Comparison of ENCODE assay signal across 16 mouse cellular contexts in the genomic region with DNA sequence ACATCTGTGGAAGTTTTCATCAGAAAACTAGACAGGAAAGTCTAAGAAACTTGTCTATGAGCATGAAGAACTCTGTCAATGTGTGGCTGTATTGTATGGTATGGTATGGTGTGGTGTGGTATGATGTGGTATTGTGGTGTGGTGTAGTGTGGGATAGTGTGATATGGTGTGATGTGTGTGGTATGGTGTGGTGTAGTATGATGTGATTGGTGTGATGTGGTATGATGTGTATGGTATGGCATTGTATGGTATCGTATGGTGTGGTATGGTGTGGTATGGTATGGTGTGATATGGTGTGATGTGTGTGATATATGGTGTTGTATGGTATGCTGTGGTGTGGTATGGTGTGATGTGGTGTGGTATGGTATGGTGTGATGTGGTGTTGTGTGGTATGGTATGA. TPM values are rescaled to one million over a fixed set of nuclear protein-coding genes. Genes with fewer than 3 reads are reported as not detected.
DNase-seq lines count a peak whose midpoint lies in the region; ATAC-seq and TF ChIP-seq lines count a peak whose summit lies in the region.
"Had no signal": no experiment of that assay in that cellular context is flagged by ENCODE, and none has a peak within 500 bp of the region (broad histone marks: within the 10 kb centered on the region; RNA-seq: fewer than 3 reads in every experiment).

No protein-coding gene starts in this region.

- no peaks in the 10 kb centered on the region for H3K36me3 ChIP-seq in forebrain, embryonic 15.5 days
- no peaks in the 10 kb centered on the region for H3K36me3 ChIP-seq in forebrain, embryonic 14.5 days (ENCODE audit: control insufficient read depth, insufficient read depth, low read length)
- H3K36me3 ChIP-seq in intestine, embryonic 15.5 days = no peaks in the 10 kb centered on the region
- no peaks in the 10 kb centered on the region for H3K36me3 ChIP-seq in intestine, postnatal 0 days (ENCODE audit: control insufficient read depth, insufficient read depth)
- H3K36me3 ChIP-seq in midbrain, embryonic 13.5 days = no peaks in the 10 kb centered on the region
- no peaks in the 10 kb centered on the region for H3K36me3 ChIP-seq in midbrain, embryonic 14.5 days (ENCODE audit: control insufficient read depth, insufficient read depth, low read length)
- H3K36me3 ChIP-seq: forebrain, embryonic 10.5 days; liver, embryonic 13.5 days had no signal

- H3K4me1 ChIP-seq in forebrain, embryonic 15.5 days = peaks cover 30% of the 10 kb centered on the region
- H3K4me1 ChIP-seq in forebrain, embryonic 14.5 days (ENCODE audit: control insufficient read depth, insufficient read depth, low read length) = peaks cover 18% of the 10 kb centered on the region
- no peaks in the 10 kb centered on the region; the same call in 1 of the 2 replicates for H3K4me1 ChIP-seq in intestine, embryonic 15.5 days (replicated peaks)
- no peaks in the 10 kb centered on the region for H3K4me1 ChIP-seq in intestine, postnatal 0 days (replicated peaks; ENCODE audit: control insufficient read depth, insufficient read depth, low read length)
- peaks cover 26% of the 10 kb centered on the region for H3K4me1 ChIP-seq in midbrain, embryonic 13.5 days (replicated peaks)
- peaks cover 6% of the 10 kb centered on the region; the same call in 1 of the 2 replicates for H3K4me1 ChIP-seq in midbrain, embryonic 14.5 days (ENCODE audit: control insufficient read depth, insufficient read depth, low read length)
- H3K4me1 ChIP-seq: liver, embryonic 13.5 days had no signal

- TF ChIP-seq CTCF in intestine, postnatal 0 days (IDR thresholded peaks at IDR 0.05; ENCODE audit: low read depth) = no peak

- no peak overlapping the region for H3K4me3 ChIP-seq in forebrain, embryonic 15.5 days
- H3K4me3 ChIP-seq in forebrain, embryonic 14.5 days (ENCODE audit: low read depth, low read length) = no peak overlapping the region
- H3K4me3 ChIP-seq in intestine, embryonic 15.5 days (replicated peaks) = no peak overlapping the region
- no peak overlapping the region for H3K4me3 ChIP-seq in intestine, postnatal 0 days (ENCODE audit: low read depth, low read length)
- H3K4me3 ChIP-seq in midbrain, embryonic 13.5 days (replicated peaks) = no peak overlapping the region
- H3K4me3 ChIP-seq in midbrain, embryonic 14.5 days (replicated peaks; ENCODE audit: low read depth, low read length) = no peak overlapping the region
- H3K4me3 ChIP-seq: forebrain, embryonic 10.5 days; liver, embryonic 13.5 days had no signal

- H3K4me2 ChIP-seq in forebrain, embryonic 15.5 days (replicated peaks) = no peak overlapping the region
- H3K4me2 ChIP-seq in forebrain, embryonic 14.5 days (ENCODE audit: low read length) = no peak overlapping the region
- no peak overlapping the region for H3K4me2 ChIP-seq in intestine, embryonic 15.5 days (replicated peaks)
- no peak overlapping the region for H3K4me2 ChIP-seq in intestine, postnatal 0 days (replicated peaks; ENCODE audit: low read depth)
- H3K4me2 ChIP-seq in midbrain, embryonic 13.5 days (replicated peaks) = no peak overlapping the region
- H3K4me2 ChIP-seq in midbrain, embryonic 14.5 days (ENCODE audit: low read length) = no peak overlapping the region
- H3K4me2 ChIP-seq: liver, embryonic 13.5 days had no signal

- no peaks in the 10 kb centered on the region for H3K27me3 ChIP-seq in forebrain, embryonic 15.5 days
- H3K27me3 ChIP-seq in forebrain, embryonic 14.5 days (replicated peaks; ENCODE audit: control insufficient read depth, insufficient read depth, low read length) = no peaks in the 10 kb centered on the region
- no peaks in the 10 kb centered on the region for H3K27me3 ChIP-seq in intestine, embryonic 15.5 days (replicated peaks)
- no peaks in the 10 kb centered on the region for H3K27me3 ChIP-seq in intestine, postnatal 0 days (replicated peaks; ENCODE audit: control insufficient read depth, insufficient read depth, low read length)
- no peaks in the 10 kb centered on the region for H3K27me3 ChIP-seq in midbrain, embryonic 13.5 days
- no peaks in the 10 kb centered on the region for H3K27me3 ChIP-seq in midbrain, embryonic 14.5 days (ENCODE audit: control insufficient read depth, insufficient read depth, low read length)
- H3K27me3 ChIP-seq: liver, embryonic 13.5 days had no signal

- H3K9ac ChIP-seq in forebrain, embryonic 15.5 days (replicated peaks) = no peak overlapping the region
- no peak overlapping the region for H3K9ac ChIP-seq in forebrain, embryonic 14.5 days (ENCODE audit: low read length)
- no peak overlapping the region for H3K9ac ChIP-seq in intestine, embryonic 15.5 days
- no peak overlapping the region for H3K9ac ChIP-seq in intestine, postnatal 0 days (ENCODE audit: low read depth, low read length)
- no peak overlapping the region for H3K9ac ChIP-seq in midbrain, embryonic 13.5 days (replicated peaks)
- no peak overlapping the region for H3K9ac ChIP-seq in midbrain, embryonic 14.5 days (replicated peaks; ENCODE audit: low read length)
- H3K9ac ChIP-seq: liver, embryonic 13.5 days had no signal

- no peaks in the 10 kb centered on the region for H3K9me3 ChIP-seq in forebrain, embryonic 15.5 days
- no peaks in the 10 kb centered on the region for H3K9me3 ChIP-seq in forebrain, embryonic 14.5 days (replicated peaks; ENCODE audit: control insufficient read depth, low read length)
- H3K9me3 ChIP-seq in intestine, embryonic 15.5 days = no peaks in the 10 kb centered on the region
- H3K9me3 ChIP-seq in intestine, postnatal 0 days (ENCODE audit: control insufficient read depth) = no peaks in the 10 kb centered on the region
- no peaks in the 10 kb centered on the region for H3K9me3 ChIP-seq in midbrain, embryonic 13.5 days
- H3K9me3 ChIP-seq in midbrain, embryonic 14.5 days (ENCODE audit: control insufficient read depth, low read length) = no peaks in the 10 kb centered on the region
- H3K9me3 ChIP-seq: forebrain, embryonic 10.5 days; liver, embryonic 13.5 days had no signal

- 0 out of 2 replicates have a peak, but pooled peaks have one; percentile 12 for ATAC-seq in forebrain, embryonic 15.5 days (replicated peaks)
- ATAC-seq in forebrain, embryonic 14.5 days = no peak
- ATAC-seq in intestine, embryonic 15.5 days = 0 out of 2 replicates have a peak, but pooled peaks have one; percentile 18
- no peak for ATAC-seq in intestine, postnatal 0 days
- ATAC-seq in midbrain, embryonic 13.5 days = peak; percentile 57
- no peak for ATAC-seq in midbrain, embryonic 14.5 days (ENCODE audit: low FRiP score, low TSS enrichment)

- no peak overlapping the region for H3K27ac ChIP-seq in forebrain, embryonic 15.5 days (replicated peaks)
- H3K27ac ChIP-seq in forebrain, embryonic 14.5 days (ENCODE audit: low read depth, low read length) = no peak overlapping the region
- H3K27ac ChIP-seq in intestine, embryonic 15.5 days = no peak overlapping the region
- no peak overlapping the region for H3K27ac ChIP-seq in intestine, postnatal 0 days (ENCODE audit: low read depth, low read length)
- no peak overlapping the region for H3K27ac ChIP-seq in midbrain, embryonic 13.5 days
- no peak overlapping the region for H3K27ac ChIP-seq in midbrain, embryonic 14.5 days (replicated peaks; ENCODE audit: low read depth, low read length)
- H3K27ac ChIP-seq: forebrain, embryonic 10.5 days; liver, embryonic 13.5 days had no signal

- WGBS in forebrain, embryonic 15.5 days = 98% methylated on average over 1 of the region's 1 CpGs
- WGBS in forebrain, embryonic 14.5 days = 100% methylated on average over 1 of the region's 1 CpGs
- whole genome bisulfite sequencing in intestine, embryonic 15.5 days = 97% methylated on average over 1 of the region's 1 CpGs
- WGBS in intestine, postnatal 0 days = 97% methylated on average over 1 of the region's 1 CpGs
- 100% methylated on average over 1 of the region's 1 CpGs for WGBS in midbrain, embryonic 13.5 days
- 100% methylated on average over 1 of the region's 1 CpGs for WGBS in midbrain, embryonic 14.5 days

- no peak for DNase-seq in forebrain, embryonic 14.5 days (ENCODE audit: low spot score)
- DNase-seq in midbrain, embryonic 14.5 days = no peak
- DNase-seq in ovary, adult 18-20 months (ENCODE audit: low spot score) = no peak
- DNase-seq: B cell, adult 2 months; cerebellum, postnatal 14 days; heart, postnatal 10 days; kidney, adult 18-20 months; kidney, postnatal 36 days; liver, embryonic 13.5 days; spleen, adult 18-20 months; thymus, postnatal 36 days had no signal

RNA-seq across cellular contexts. Expression of a gene that starts 43.4 kb away (rescaled TPM):
- polyA plus RNA-seq in forebrain, embryonic 15.5 days (2015; fragmentation: Nextera tagmentation; extraction: Ambion mirVana) = 32.3 and 32.8 TPM in 2 replicates
- 27.1 and 30.9 TPM in 2 replicates for polyA plus RNA-seq in forebrain, embryonic 14.5 days (2014; fragmentation: Nextera tagmentation; extraction: Ambion mirVana)
- polyA plus RNA-seq in intestine, embryonic 15.5 days (2015; fragmentation: Nextera tagmentation; extraction: Ambion mirVana) = 11.4 and 11.7 TPM in 2 replicates
- 7.9 and 8.3 TPM in 2 replicates for polyA plus RNA-seq in intestine, postnatal 0 days (2015; fragmentation: Nextera tagmentation; extraction: Ambion mirVana)
- polyA plus RNA-seq in midbrain, embryonic 13.5 days (2015; fragmentation: Nextera tagmentation; extraction: Ambion mirVana) = 29.3 and 29.8 TPM in 2 replicates
- 32.2 and 38.4 TPM in 2 replicates for polyA plus RNA-seq in midbrain, embryonic 14.5 days (2014; fragmentation: Nextera tagmentation; extraction: Ambion mirVana)

Comparison
In these comparisons a context has a peak if more than half of its experiments do, and no peak if none do; other contexts are left out.
1. ATAC-seq: peak in forebrain, embryonic 15.5 days (single experiment), intestine, embryonic 15.5 days (single experiment) and midbrain, embryonic 13.5 days (single experiment); none in forebrain, embryonic 14.5 days (single experiment), intestine, postnatal 0 days (single experiment) and midbrain, embryonic 14.5 days (single experiment).